13 mouse cellular contexts compared by ENCODE assay signal in the genomic region with DNA sequence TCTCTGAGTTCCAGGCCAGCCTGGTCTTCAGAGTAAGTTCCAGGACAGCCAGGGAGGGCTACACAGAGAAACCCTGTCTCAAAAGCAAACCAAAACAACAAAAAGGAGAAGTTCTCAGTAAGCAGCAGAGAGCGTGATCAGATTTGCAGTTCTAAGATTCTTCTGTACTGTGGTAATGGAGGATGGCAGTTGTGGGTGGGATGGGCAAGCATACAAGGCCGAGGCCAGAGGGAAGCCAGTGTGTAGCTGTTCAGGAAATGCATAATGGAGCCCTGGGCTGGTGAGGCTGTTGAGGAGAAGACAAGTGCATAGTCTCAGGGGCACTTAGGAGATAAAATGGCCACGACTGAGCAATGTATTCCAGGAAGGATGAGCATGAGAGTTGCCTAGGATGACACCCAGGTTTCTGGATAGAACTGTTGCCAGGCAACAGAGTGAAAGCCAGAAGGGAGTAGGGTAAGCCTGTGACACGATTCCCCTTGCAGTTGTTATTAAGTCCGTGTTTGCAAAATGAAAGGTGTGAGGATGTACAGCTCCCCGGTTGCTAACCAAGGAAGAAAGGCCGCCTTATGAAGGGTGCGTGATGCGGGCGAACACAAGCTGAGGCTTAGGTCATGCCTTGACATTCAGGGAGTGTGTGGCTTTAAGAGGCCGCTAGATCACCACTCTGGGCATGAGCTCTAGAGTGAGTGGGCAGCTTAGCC. TPM values are rescaled to one million over a fixed set of nuclear protein-coding genes. Genes with fewer than 3 reads are reported as not detected.
A peak's percentile ranks its signal among the peaks of the same experiment; 100 is the strongest.
DNase-seq lines count a peak whose midpoint lies in the region; ATAC-seq and TF ChIP-seq lines count a peak whose summit lies in the region.
"Had no signal": no experiment of that assay in that cellular context is flagged by ENCODE, and none has a peak within 500 bp of the region (broad histone marks: within the 10 kb centered on the region; RNA-seq: fewer than 3 reads in every experiment).

No protein-coding gene starts in this region.

- no peak for ATAC-seq in heart, postnatal 0 days (ENCODE audit: insufficient read depth, low read depth)
- ATAC-seq in heart, embryonic 12.5 days (ENCODE audit: insufficient number of reproducible peaks, low FRiP score) = no peak
- peak; percentile 70 for ATAC-seq in forebrain, embryonic 16.5 days
- ATAC-seq: intestine, embryonic 16.5 days had no signal

- H3K4me1 ChIP-seq in heart, postnatal 0 days (ENCODE audit: control insufficient read depth, insufficient read depth) = no peaks in the 10 kb centered on the region
- H3K4me1 ChIP-seq in heart, embryonic 12.5 days (replicated peaks) = peaks cover 16% of the 10 kb centered on the region
- peaks cover 17% of the 10 kb centered on the region for H3K4me1 ChIP-seq in forebrain, embryonic 16.5 days (replicated peaks; ENCODE audit: control insufficient read depth, insufficient read depth, low read length)

- H3K27ac ChIP-seq in heart, postnatal 0 days (ENCODE audit: low read depth) = no peak overlapping the region
- H3K27ac ChIP-seq in heart, embryonic 12.5 days (ENCODE audit: poor library complexity, severe bottlenecking) = no peak overlapping the region
- H3K27ac ChIP-seq in forebrain, embryonic 16.5 days (ENCODE audit: low read length) = peak overlapping the region; percentile 39; the same call in 1 of the 2 replicates
- peak overlapping the region; percentile 46 for H3K27ac ChIP-seq in macrophage
- H3K27ac ChIP-seq: embryonic facial prominence, embryonic 15.5 days; heart, adult 2 months; liver, embryonic 13.5 days had no signal

- no peaks in the 10 kb centered on the region for H3K27me3 ChIP-seq in heart, postnatal 0 days (ENCODE audit: control insufficient read depth, insufficient read depth, low read length)
- H3K27me3 ChIP-seq in heart, embryonic 12.5 days (replicated peaks) = no peaks in the 10 kb centered on the region
- H3K27me3 ChIP-seq in forebrain, embryonic 16.5 days (replicated peaks; ENCODE audit: control insufficient read depth, insufficient read depth, low read length) = no peaks in the 10 kb centered on the region
- H3K27me3 ChIP-seq: embryonic facial prominence, embryonic 15.5 days had no signal

- H3K4me3 ChIP-seq in heart, postnatal 0 days (ENCODE audit: low read depth, low read length) = no peak overlapping the region
- no peak overlapping the region for H3K4me3 ChIP-seq in heart, embryonic 12.5 days
- no peak overlapping the region for H3K4me3 ChIP-seq in forebrain, embryonic 16.5 days (replicated peaks; ENCODE audit: low read length)
- H3K4me3 ChIP-seq in macrophage (ENCODE audit: inconsistent target) = no peak overlapping the region
- H3K4me3 ChIP-seq: embryonic facial prominence, embryonic 15.5 days; heart, adult 2 months; liver, embryonic 13.5 days had no signal

- 74% methylated on average over 11 of the region's 11 CpGs for WGBS in heart, postnatal 0 days
- 77% methylated on average over 11 of the region's 11 CpGs for WGBS in heart, embryonic 12.5 days
- 77% methylated on average over 11 of the region's 11 CpGs for WGBS in forebrain, embryonic 16.5 days
- 62% methylated on average over 11 of the region's 11 CpGs for WGBS in macrophage (ENCODE audit: missing documents)

- no peaks in the 10 kb centered on the region for H3K36me3 ChIP-seq in heart, postnatal 0 days (replicated peaks; ENCODE audit: control insufficient read depth, insufficient read depth, low read length)
- H3K36me3 ChIP-seq in heart, embryonic 12.5 days = no peaks in the 10 kb centered on the region
- no peaks in the 10 kb centered on the region for H3K36me3 ChIP-seq in forebrain, embryonic 16.5 days (ENCODE audit: control insufficient read depth, insufficient read depth)
- H3K36me3 ChIP-seq in macrophage (ENCODE audit: inconsistent target) = no peaks in the 10 kb centered on the region
- H3K36me3 ChIP-seq: embryonic facial prominence, embryonic 15.5 days; liver, embryonic 13.5 days had no signal

- no peak for TF ChIP-seq CTCF in heart, postnatal 0 days (IDR thresholded peaks at IDR 0.05; ENCODE audit: low read depth)

- H3K9me3 ChIP-seq in heart, postnatal 0 days (replicated peaks; ENCODE audit: control insufficient read depth, low read length) = no peaks in the 10 kb centered on the region
- no peaks in the 10 kb centered on the region for H3K9me3 ChIP-seq in heart, embryonic 12.5 days (replicated peaks)
- H3K9me3 ChIP-seq in forebrain, embryonic 16.5 days (ENCODE audit: control insufficient read depth, low read length) = no peaks in the 10 kb centered on the region
- H3K9me3 ChIP-seq: embryonic facial prominence, embryonic 15.5 days; liver, embryonic 13.5 days had no signal

- TF ChIP-seq EP300 in heart, postnatal 0 days (IDR thresholded peaks at IDR 0.05; ENCODE audit: low read depth) = no peak

- H3K79me2 ChIP-seq in macrophage (ENCODE audit: inconsistent target) = no peaks in the 10 kb centered on the region

- H3K4me2 ChIP-seq in heart, postnatal 0 days (ENCODE audit: low read depth, low read length) = no peak overlapping the region
- no peak overlapping the region for H3K4me2 ChIP-seq in heart, embryonic 12.5 days
- no peak overlapping the region for H3K4me2 ChIP-seq in forebrain, embryonic 16.5 days (ENCODE audit: low read length)
- H3K4me2 ChIP-seq: embryonic facial prominence, embryonic 15.5 days; liver, embryonic 13.5 days had no signal

- DNase-seq in heart, postnatal 0 days (ENCODE audit: low spot score) = no peak
- DNase-seq in MN1 (ENCODE audit: low spot score) = peak; percentile 47
- DNase-seq in thymus, postnatal 0 days (ENCODE audit: low spot score) = no peak
- no peak for DNase-seq in adrenal gland, postnatal 10 days
- no peak for DNase-seq in cerebellum, postnatal 10 days
- DNase-seq: heart, adult 2 months; liver, embryonic 13.5 days; right cerebral cortex, postnatal 14 days had no signal

- 0 out of 2 replicates have a peak overlapping the region, but pooled peaks have one; percentile 10 for H3K9ac ChIP-seq in heart, postnatal 0 days (replicated peaks; ENCODE audit: low read depth, low read length)
- H3K9ac ChIP-seq in heart, embryonic 12.5 days = no peak overlapping the region
- no peak overlapping the region for H3K9ac ChIP-seq in forebrain, embryonic 16.5 days (replicated peaks; ENCODE audit: low read depth, low read length)
- H3K9ac ChIP-seq: embryonic facial prominence, embryonic 15.5 days; liver, embryonic 13.5 days had no signal

RNA-seq across cellular contexts. Expression of a gene that starts 13.0 kb away (rescaled TPM):
- total RNA-seq in heart, postnatal 0 days (2014; rRNA removed; ENCODE audit: low replicate concordance) = 132 and 199 TPM in 2 replicates
- polyA plus RNA-seq in heart, postnatal 0 days (2015; fragmentation: Nextera tagmentation; extraction: Ambion mirVana) = 267 and 288 TPM in 2 replicates
- 481 and 488 TPM in 2 replicates for polyA plus RNA-seq in heart, embryonic 12.5 days (2016; fragmentation: Nextera tagmentation; extraction: Ambion mirVana)
- 643 and 677 TPM in 2 replicates for polyA plus RNA-seq in forebrain, embryonic 16.5 days (2015; fragmentation: Nextera tagmentation; extraction: Ambion mirVana)
- total RNA-seq in macrophage (2018; cell fraction: chromatin; rRNA removed) = 100 to 1,000 TPM in 17 of 26 experiments, 10 to 100 TPM in 9; 50.8 to 209 (median 111) TPM
- total RNA-seq in macrophage (2018; cell fraction: cytosol; rRNA removed) = 100 to 1,000 TPM; 225 to 402 (median 294) TPM
- total RNA-seq in macrophage (2018; cell fraction: nucleus; rRNA removed) = 100 to 1,000 TPM in 25 of 26 experiments, 10 to 100 TPM in 1; 90.1 to 310 (median 159) TPM
- polyA plus RNA-seq in macrophage (2018) = 285 to 859 TPM (median 563 TPM) in 3 replicates
- polyA plus RNA-seq in thymus, postnatal 0 days (2015; fragmentation: Nextera tagmentation; extraction: Ambion mirVana) = 361 and 380 TPM in 2 replicates
- 100 to 1,000 TPM; 137 to 144 TPM for total RNA-seq in adrenal gland, postnatal 10 days (2021)

Comparison
In these comparisons a context has a peak if more than half of its experiments do, and no peak if none do; other contexts are left out.
1. H3K27ac ChIP-seq: peak in forebrain, embryonic 16.5 days (single experiment) and macrophage (single experiment); none in heart, postnatal 0 days (single experiment) and heart, embryonic 12.5 days (single experiment).